ENCODE assay signal across 11 mouse cellular contexts in the genomic region with DNA sequence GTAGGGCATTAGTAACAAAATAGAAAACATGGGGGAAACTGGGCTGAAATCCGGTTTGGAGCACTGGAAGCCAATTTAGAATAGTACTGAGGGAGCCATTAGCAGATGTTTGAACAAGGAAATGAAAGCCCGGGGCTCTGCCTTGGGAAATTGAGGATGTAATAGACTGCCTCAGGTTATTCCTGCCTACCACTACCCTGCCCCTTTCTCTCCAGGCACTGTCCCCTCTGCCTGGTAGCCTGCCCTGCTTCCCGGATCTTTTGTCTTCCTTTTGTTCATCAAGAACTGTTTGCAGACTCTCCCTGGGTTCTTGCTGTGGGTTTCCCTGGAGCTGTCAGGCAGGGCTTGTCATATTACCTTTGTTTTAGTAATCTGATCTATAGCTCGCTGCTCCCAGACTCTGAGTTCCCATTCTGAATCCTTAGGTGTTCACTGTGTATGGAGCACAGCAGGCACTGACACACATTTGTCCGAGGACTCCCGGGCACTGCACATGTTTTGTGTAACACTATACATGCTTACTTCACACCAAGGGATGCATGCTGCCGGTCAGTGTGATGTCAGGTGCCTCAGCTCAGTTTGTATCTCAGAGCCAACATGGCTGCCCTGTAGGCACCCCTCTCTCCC.
DNase-seq lines count a peak whose midpoint lies in the region; ATAC-seq lines count a peak whose summit lies in the region.
"Had no signal": no experiment of that assay in that cellular context is flagged by ENCODE, and none has a peak within 500 bp of the region (broad histone marks: within the 10 kb centered on the region; RNA-seq: fewer than 3 reads in every experiment).

No protein-coding gene starts in this region.

- no peak overlapping the region for H3K4me3 ChIP-seq in heart, embryonic 15.5 days
- H3K4me3 ChIP-seq in embryonic facial prominence, embryonic 11.5 days (ENCODE audit: low read depth, low read length), result no peak overlapping the region
- no peak overlapping the region for H3K4me3 ChIP-seq in midbrain, embryonic 13.5 days (replicated peaks)

- intact Hi-C loops in heart, postnatal 14 days (cut with DNase I), result no loop called here

- WGBS in heart, embryonic 15.5 days, result 70% methylated on average over 7 of the region's 7 CpGs
- WGBS in embryonic facial prominence, embryonic 11.5 days, result 31% methylated on average over 7 of the region's 7 CpGs
- 29% methylated on average over 7 of the region's 7 CpGs for WGBS in midbrain, embryonic 13.5 days

- peaks cover 7% of the 10 kb centered on the region; the same call in 1 of the 2 replicates for H3K36me3 ChIP-seq in heart, embryonic 15.5 days
- H3K36me3 ChIP-seq in embryonic facial prominence, embryonic 11.5 days (replicated peaks; ENCODE audit: control insufficient read depth, insufficient read depth, low read depth, low read length), result no peaks in the 10 kb centered on the region
- H3K36me3 ChIP-seq in midbrain, embryonic 13.5 days, result peaks cover 3% of the 10 kb centered on the region; the same call in 1 of the 2 replicates

- H3K4me2 ChIP-seq in heart, embryonic 15.5 days, result no peak overlapping the region
- H3K4me2 ChIP-seq in embryonic facial prominence, embryonic 11.5 days (ENCODE audit: low read depth, low read length), result no peak overlapping the region
- 0 out of 2 replicates have a peak overlapping the region, but pooled peaks have one; percentile 5 for H3K4me2 ChIP-seq in midbrain, embryonic 13.5 days (replicated peaks)
- H3K4me2 ChIP-seq: lung, embryonic 14.5 days had no signal

- no peaks in the 10 kb centered on the region for H3K9me3 ChIP-seq in heart, embryonic 15.5 days (replicated peaks)
- no peaks in the 10 kb centered on the region for H3K9me3 ChIP-seq in embryonic facial prominence, embryonic 11.5 days (replicated peaks; ENCODE audit: control insufficient read depth, low read length)
- H3K9me3 ChIP-seq in midbrain, embryonic 13.5 days, result no peaks in the 10 kb centered on the region

- peaks cover 62% of the 10 kb centered on the region for H3K4me1 ChIP-seq in heart, embryonic 15.5 days (replicated peaks)
- no peaks in the 10 kb centered on the region; the same call in 1 of the 2 replicates for H3K4me1 ChIP-seq in embryonic facial prominence, embryonic 11.5 days (ENCODE audit: control insufficient read depth, insufficient read depth, low read length)
- peaks cover 32% of the 10 kb centered on the region for H3K4me1 ChIP-seq in midbrain, embryonic 13.5 days (replicated peaks)

- no peak for DNase-seq in heart, postnatal 14 days
- DNase-seq in R1 (ENCODE audit: low read depth, low spot score), result peak; percentile 39
- peak; percentile 28 for DNase-seq in embryonic facial prominence, embryonic 11.5 days (ENCODE audit: low spot score)
- DNase-seq in frontal cortex, postnatal 14 days (ENCODE audit: low spot score in 2 of 2), result no peak
- no peak for DNase-seq in T-cell, adult 2 months (ENCODE audit: low spot score)
- DNase-seq: cerebellum, postnatal 14 days; kidney, postnatal 4 days; lung, embryonic 14.5 days had no signal

- no peak overlapping the region for H3K9ac ChIP-seq in heart, embryonic 15.5 days
- H3K9ac ChIP-seq in embryonic facial prominence, embryonic 11.5 days (replicated peaks; ENCODE audit: low read length), result peak overlapping the region; percentile 22; the same call in 1 of the 2 replicates
- H3K9ac ChIP-seq in midbrain, embryonic 13.5 days (replicated peaks), result no peak overlapping the region
- H3K9ac ChIP-seq: lung, embryonic 14.5 days had no signal

- H3K27me3 ChIP-seq in heart, embryonic 15.5 days, result no peaks in the 10 kb centered on the region
- H3K27me3 ChIP-seq in embryonic facial prominence, embryonic 11.5 days (ENCODE audit: control insufficient read depth, insufficient read depth, low read length), result no peaks in the 10 kb centered on the region
- no peaks in the 10 kb centered on the region for H3K27me3 ChIP-seq in midbrain, embryonic 13.5 days

- peak overlapping the region; percentile 3; the same call in 1 of the 2 replicates for H3K27ac ChIP-seq in heart, embryonic 15.5 days
- H3K27ac ChIP-seq in embryonic facial prominence, embryonic 11.5 days (replicated peaks; ENCODE audit: low read depth, low read length), result no peak overlapping the region
- peak overlapping the region; percentile 70 for H3K27ac ChIP-seq in midbrain, embryonic 13.5 days

- ATAC-seq in heart, embryonic 15.5 days (replicated peaks; ENCODE audit: insufficient number of reproducible peaks, insufficient read depth, low FRiP score, low read depth), result no peak
- peak; percentile 61; the same call in 1 of the 2 replicates for ATAC-seq in embryonic facial prominence, embryonic 11.5 days (replicated peaks; ENCODE audit: insufficient number of reproducible peaks, low FRiP score, low TSS enrichment, low read depth)
- peak; percentile 61 for ATAC-seq in midbrain, embryonic 13.5 days
- ATAC-seq: inflammation-experienced regulatory T-cells, adult 6 months had no signal

Comparison
In these comparisons a context has a peak if more than half of its experiments do, and no peak if none do; other contexts are left out.
1. DNase-seq: peak in R1 (single experiment) and embryonic facial prominence, embryonic 11.5 days (single experiment); none in heart, postnatal 14 days (0 of 2), frontal cortex, postnatal 14 days (0 of 2) and T-cell, adult 2 months (single experiment).